Mouse (Mus musculus) gastrocnemius, adult 2 months (tissue): ENCODE data around the gene Npas1. TPM values are rescaled to one million over a fixed set of nuclear protein-coding genes. Genes with fewer than 3 reads are reported as not detected.

Experiments
- DNase-seq: peaks from one replicate; pipeline ENCODE4 v3.0.0; 2022
- H3K27ac ChIP-seq: fragments of 200-600 bp; 2 replicates; pipeline ENCODE4 v1.8.1; 2022; ENCODE audit warnings: mild to moderate bottlenecking
- H3K4me3 ChIP-seq: fragments of 200-600 bp; 2 replicates; pipeline ENCODE4 v1.8.1; 2022; ENCODE audit warnings: mild to moderate bottlenecking, moderate library complexity
- CTCF ChIP-seq: fragments of 200-600 bp; IDR thresholded peaks from 2 replicates; pipeline ENCODE4 v1.8.1; 2022; ENCODE audit warnings: antibody characterized with exemption, mild to moderate bottlenecking, moderate library complexity
- intact Hi-C: fragments of 180-260 bp; cut with DNase I; formaldehyde crosslinking; loops from one replicate; pipeline ENCODE4 v1.15.1; 2025
- total RNA-seq, 2 experiments: library from RNA; stranded (reverse); gene quantifications; 2 replicates each; pipeline ENCODE4 v1.2.3; 2021

Gene Npas1
- total RNA-seq, 2 experiments from 2014 or later = not detected

GRCm38 (mm10) chr7:16465568-16465967 is 12.0 kb downstream of the Npas1 start:
- intact Hi-C loops = loop anchor here (1.0 to 10.0 kb wide), 3 partner anchors 25 to 171 kb away; no protein-coding TSS in a partner anchor
- H3K4me3 ChIP-seq = no peak overlapping the region
- DNase-seq = no peak
- H3K27ac ChIP-seq = no peak overlapping the region
- no peak for TF ChIP-seq CTCF

DNA sequence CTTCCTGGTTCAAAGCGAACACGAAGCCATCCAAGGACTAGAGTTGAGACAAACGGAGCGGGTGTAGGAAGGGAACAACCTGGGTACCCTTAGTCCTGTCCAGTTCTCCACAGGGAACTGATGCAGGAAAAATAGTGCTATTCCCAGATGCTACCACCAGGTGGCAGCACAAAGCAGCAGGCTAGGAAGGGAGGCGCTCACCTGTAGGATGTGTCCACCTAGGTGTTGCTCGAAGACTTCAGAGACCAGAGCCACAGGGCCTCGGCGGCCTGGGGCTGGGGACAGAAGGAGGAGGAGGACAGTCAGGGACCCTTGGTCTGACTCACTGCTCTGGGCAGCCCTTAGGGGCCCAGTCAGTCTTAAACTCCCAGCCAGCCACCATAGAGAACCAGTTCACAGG is 12.4 kb downstream of the Npas1 start:
- peak; percentile 98 for TF ChIP-seq CTCF
- Histone ChIP-seq H3K27ac (no peak overlapping the region), H3K4me3 (no peak overlapping the region)
- peak; percentile 71 for DNase-seq
- intact Hi-C loops = loop anchor here (1.0 to 10.0 kb wide), 3 partner anchors 26 to 170 kb away; no protein-coding TSS in a partner anchor

- TF ChIP-seq CTCF = peak; percentile 96
- intact Hi-C loops = loop anchor here (2.0 to 10.0 kb wide), 2 partner anchors 66 to 168 kb away; no protein-coding TSS in a partner anchor
These were observed 14.3 kb downstream of the Npas1 start for GRCm38 (mm10) chr7:16463214-16463613.

GRCm38 (mm10) chr7:16461705-16462104 is 15.8 kb downstream of the Npas1 start:
- no peak overlapping the region for H3K27ac ChIP-seq
- intact Hi-C loops = loop anchor here (2.0 to 10.0 kb wide), 2 partner anchors 65 to 167 kb away; no protein-coding TSS in a partner anchor
- no peak for DNase-seq
- no peak for TF ChIP-seq CTCF
- H3K4me3 ChIP-seq = no peak overlapping the region

More at GRCm38 (mm10) chr7:16463214-16463613, 14.3 kb downstream of the Npas1 start:
- DNase-seq = peak; percentile 82
- H3K27ac ChIP-seq = no peak overlapping the region
- no peak overlapping the region for H3K4me3 ChIP-seq

DNA sequence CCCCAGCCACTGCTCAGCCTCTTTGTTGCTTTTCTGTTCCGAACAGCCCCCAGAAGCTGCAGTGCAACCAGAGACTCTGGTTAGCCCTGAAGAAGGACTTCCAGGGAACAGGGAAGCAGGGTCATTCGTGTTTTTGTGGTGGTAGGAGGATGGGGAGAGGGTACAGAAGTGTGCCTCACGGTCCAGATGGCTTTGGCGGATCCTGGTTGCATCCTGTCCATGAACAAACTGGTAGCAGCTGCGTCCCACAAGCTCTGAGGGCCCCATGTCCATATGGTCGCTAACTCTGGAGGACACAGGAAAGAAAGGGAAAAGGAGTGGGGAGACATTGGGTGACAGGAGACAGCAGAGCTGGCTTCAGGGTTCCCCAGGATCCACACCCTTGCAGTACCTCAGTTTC is 16.4 kb downstream of the Npas1 start:
- TF ChIP-seq CTCF = no peak
- intact Hi-C loops = loop anchor here (10.0 kb wide), 1 partner anchor 166 kb away; no protein-coding TSS in a partner anchor
- Histone ChIP-seq H3K27ac (no peak overlapping the region), H3K4me3 (no peak overlapping the region)
- DNase-seq = no peak

- TF ChIP-seq CTCF = no peak
- intact Hi-C loops = loop anchor here (10.0 kb wide), 1 partner anchor 166 kb away; no protein-coding TSS in a partner anchor
- DNase-seq = no peak
- Histone ChIP-seq H3K4me3 (no peak overlapping the region), H3K27ac (no peak overlapping the region)
These were observed 17.0 kb downstream of the Npas1 start for GRCm38 (mm10) chr7:16460566-16460965.

- Histone ChIP-seq H3K4me3 (no peak overlapping the region), H3K27ac (no peak overlapping the region)
- intact Hi-C loops = no loop called here
- no peak for DNase-seq
- TF ChIP-seq CTCF = no peak
These were observed 21.2 kb downstream of the Npas1 start for GRCm38 (mm10) chr7:16456289-16456688.

DNA sequence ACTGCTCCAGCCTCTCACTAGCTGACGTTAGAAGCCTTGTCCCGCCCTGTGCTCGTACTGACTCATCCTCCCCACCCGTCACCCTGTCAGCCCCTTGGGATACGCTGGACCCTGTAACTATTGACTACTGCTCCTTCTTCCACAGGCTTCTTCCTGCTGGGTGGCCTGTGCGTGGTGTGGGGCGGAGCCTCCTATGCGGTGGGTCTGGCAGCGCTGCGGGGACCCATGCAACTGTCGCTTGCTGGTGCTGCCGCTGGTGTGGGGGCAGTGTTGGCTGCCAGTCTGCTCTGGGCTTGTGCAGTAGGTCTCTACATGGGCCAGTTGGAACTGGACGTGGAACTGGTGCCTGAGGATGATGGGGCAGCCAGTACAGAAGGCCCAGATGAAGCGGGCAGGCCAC is 22.5 kb downstream of the Npas1 start:
- intact Hi-C loops = no loop called here
- Histone ChIP-seq H3K4me3 (no peak overlapping the region), H3K27ac (no peak overlapping the region)
- no peak for TF ChIP-seq CTCF
- no peak for DNase-seq

DNA sequence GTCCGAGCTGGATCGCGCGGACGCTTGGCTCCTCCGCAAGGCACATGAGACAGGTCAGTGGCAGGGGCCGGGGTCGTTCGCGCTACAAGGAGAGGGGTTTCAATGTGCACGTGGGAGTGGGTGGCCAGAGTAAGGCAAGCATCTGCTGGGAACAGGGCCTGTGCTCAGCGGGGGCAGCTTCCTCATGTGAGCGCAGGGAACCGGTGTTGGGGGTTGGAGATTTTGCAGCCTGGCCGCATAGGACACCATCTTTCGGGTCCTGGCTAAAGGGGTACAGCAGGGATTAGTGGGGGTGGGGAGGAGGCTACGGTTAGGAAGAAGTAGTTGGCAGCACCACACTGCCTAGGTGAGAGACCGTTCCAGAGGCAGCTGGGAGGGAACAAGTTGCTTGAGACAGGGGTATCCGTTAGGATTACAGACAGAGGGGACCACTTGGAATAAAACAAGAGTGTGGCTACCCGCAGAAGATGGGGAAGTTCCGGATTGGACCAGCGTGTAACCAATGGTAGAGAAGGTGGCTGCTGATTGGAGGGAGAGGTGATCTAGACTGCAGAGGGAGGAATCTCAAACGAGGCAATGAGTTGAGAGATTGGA is 24.3 kb downstream of the Npas1 start:
- TF ChIP-seq CTCF = no peak
- DNase-seq = peak; percentile 56
- peak overlapping the region; percentile 89 for H3K4me3 ChIP-seq
- peak overlapping the region; percentile 87 for H3K27ac ChIP-seq
- intact Hi-C loops = no loop called here

GRCm38 (mm10) chr7:16452587-16453073 is 24.9 kb downstream of the Npas1 start, which contains the start of gene Tmem160:
Gene Tmem160 (plus strand): TSS chr7:16452779.
- peak within 1 kb of the TSS; percentile 89 for H3K4me3 ChIP-seq
- intact Hi-C loops = no loop called here
- H3K27ac ChIP-seq = peak within 1 kb of the TSS; percentile 87
- no peak for TF ChIP-seq CTCF
- DNase-seq = peak; percentile 94

- no peak for DNase-seq
- intact Hi-C loops = no loop called here
- Histone ChIP-seq H3K4me3 (no peak overlapping the region), H3K27ac (peak overlapping the region; percentile 87; the same call in 1 of the 2 replicates)
- TF ChIP-seq CTCF = no peak
These were observed 25.9 kb downstream of the Npas1 start for GRCm38 (mm10) chr7:16451656-16452055.

- DNase-seq = no peak
- peak; percentile 28; the same call in 1 of the 2 replicates for TF ChIP-seq CTCF
- intact Hi-C loops = no loop called here
- H3K4me3 ChIP-seq = no peak overlapping the region
- no peak overlapping the region for H3K27ac ChIP-seq
These were observed 36.3 kb downstream of the Npas1 start for GRCm38 (mm10) chr7:16441241-16441640.

DNA sequence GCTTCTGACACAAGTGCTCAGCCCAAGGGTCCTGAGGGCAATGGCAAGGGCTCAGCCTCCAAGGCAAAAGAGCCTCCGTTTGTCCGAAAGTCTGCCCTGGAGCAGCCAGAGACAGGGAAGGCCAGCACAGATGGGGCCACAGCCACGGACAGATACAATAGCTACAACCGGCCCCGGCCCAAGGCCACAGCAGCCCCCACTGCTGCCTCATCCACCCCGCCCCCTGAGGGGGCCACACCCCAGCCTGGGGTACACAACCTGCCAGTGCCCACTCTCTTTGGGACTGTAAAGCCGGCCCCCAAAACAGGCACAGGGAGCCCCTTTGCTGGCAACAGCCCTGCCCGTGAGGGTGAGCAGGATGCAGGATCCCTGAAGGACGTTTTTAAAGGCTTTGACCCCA is 42.4 kb downstream of the Npas1 start:
- intact Hi-C loops = no loop called here
- no peak for DNase-seq
- no peak for TF ChIP-seq CTCF
- Histone ChIP-seq H3K4me3 (no peak overlapping the region), H3K27ac (no peak overlapping the region)
